Mouse (Mus musculus): ENCODE measurements around the gene Mcl1.
"Not testable (repeated sequence)": the region's sequence is repeated elsewhere in the genome, so short reads cannot be mapped to it uniquely, and the experiment has no call there.

The Mcl1 gene

DNA sequence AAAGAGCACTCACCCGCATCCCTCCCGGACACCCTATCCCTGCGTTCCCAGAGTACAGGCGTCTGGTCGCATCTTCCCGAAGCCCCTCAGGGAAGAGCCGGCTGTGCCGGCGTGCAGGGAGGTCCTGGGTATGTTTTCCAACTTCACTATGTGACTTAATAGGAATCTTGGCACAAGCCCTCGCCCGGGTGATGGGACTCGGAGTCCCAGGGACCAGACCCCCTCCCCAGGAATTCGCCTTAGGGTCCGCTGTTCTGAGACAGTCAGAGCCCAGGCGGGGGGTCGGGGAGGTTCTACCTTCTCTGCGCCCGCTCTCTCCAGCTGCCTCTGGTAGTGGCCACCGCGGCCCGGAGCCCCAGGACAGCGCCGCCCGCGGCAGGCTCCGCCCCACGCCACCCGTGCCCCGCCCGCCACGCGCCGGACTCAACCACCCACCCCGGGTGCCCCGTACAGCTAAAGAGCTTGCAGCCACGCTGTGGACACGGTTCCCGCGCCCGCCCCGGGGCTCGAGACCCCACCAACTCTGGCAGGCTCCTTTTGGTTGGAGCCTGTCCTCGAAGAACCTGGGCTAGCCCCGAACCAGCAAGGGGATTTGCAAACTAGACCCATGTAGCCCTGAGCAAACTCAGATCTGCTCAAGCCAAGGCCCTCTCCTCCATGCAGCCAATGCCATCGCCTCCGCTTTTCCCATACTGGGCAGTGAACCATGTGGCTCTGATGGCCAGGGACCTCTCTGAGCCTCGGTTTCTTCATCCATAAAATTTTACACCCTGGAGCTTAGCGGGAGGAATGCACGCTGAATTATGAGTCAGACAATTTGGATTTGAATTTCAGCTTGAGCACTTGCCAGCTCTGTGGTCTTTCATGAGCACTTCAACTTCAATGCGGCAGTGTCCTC lies 29.2 kb downstream of the Mcl1 start, which contains the start of gene Adamtsl4:
TSS of gene Adamtsl4 (minus strand) at position 394 of the 898 bp plus-strand sequence.
- DNase-seq, result peak; percentile 61 to 74

DNA sequence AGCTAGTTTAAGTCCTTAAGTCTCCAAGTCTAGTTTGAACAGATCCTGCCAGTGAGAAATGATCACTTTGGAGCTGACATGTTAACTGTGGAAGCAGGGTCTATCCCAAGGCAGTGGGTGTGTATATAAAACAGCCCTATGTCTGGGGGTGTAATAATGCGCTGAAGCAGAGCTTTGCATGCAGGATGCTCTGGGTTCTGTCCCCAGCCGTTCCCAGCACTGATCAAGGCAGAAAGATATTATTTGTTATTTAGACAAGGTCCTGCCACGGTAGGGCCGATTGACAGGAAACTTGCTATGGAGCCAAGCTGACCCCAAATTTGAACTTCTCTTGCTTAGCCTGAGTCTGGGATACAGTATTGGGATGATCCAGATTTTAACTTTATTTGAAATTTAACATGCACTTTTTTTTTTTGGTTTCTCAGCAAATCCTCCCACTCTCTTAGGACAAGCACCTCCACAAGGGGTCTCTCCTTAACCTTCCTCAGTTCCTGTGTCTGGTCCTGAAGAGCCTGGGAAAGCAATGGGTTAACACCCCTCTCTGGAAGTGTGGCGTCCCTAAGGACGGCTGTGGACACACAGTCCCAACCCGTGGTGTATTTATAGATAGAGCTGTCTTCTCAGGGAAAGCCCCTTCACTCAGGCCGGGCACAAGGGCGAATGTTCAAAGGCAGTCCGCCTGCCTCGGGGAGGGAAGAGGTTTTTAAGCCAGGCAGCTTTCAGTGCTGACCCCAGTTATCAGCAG lies 30.8 kb downstream of the Mcl1 start:
- no peak for DNase-seq

GRCm38 (mm10) chr3:95689940-95690339 lies 31.4 kb downstream of the Mcl1 start:
- no peak for DNase-seq

DNA sequence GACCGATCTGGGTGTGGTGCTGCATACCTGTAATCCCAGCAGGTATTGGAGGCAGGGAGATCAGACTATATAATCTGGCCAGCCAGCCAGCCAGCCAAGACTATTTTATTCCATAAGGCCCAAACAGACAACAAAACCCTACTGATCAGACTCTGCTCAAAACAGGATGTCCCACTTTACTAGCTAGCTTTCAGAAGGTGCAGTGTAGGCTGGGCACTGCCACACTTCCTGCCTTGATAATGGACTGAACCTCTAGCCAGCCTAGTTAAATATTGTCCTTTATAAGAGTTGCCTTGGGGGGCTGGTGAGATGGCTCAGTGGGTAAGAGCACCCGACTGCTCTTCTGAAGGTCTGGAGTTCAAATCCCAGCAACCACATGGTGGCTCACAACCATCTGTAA lies 32.0 kb downstream of the Mcl1 start:
- DNase-seq, result not testable (repeated sequence)

DNA sequence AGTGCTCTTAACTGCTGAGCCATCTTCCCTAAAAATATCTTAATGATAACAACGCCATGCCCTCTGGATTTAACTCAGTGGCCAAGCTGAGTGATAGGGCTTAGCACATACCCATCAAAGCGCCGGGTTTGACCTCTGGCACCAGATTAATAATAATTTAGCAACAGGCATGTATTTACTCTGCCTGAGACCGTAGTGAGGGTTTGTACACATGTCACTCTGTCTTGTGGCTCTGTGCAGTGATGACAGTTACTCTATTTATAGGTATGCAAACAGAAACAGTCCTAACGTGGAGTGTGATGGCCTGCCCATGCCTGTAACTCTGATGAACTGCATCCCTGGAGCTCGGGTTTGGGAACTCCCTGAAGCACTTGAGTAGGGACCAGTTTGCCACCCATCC lies 34.1 kb downstream of the Mcl1 start:
- DNase-seq, result no peak

DNA sequence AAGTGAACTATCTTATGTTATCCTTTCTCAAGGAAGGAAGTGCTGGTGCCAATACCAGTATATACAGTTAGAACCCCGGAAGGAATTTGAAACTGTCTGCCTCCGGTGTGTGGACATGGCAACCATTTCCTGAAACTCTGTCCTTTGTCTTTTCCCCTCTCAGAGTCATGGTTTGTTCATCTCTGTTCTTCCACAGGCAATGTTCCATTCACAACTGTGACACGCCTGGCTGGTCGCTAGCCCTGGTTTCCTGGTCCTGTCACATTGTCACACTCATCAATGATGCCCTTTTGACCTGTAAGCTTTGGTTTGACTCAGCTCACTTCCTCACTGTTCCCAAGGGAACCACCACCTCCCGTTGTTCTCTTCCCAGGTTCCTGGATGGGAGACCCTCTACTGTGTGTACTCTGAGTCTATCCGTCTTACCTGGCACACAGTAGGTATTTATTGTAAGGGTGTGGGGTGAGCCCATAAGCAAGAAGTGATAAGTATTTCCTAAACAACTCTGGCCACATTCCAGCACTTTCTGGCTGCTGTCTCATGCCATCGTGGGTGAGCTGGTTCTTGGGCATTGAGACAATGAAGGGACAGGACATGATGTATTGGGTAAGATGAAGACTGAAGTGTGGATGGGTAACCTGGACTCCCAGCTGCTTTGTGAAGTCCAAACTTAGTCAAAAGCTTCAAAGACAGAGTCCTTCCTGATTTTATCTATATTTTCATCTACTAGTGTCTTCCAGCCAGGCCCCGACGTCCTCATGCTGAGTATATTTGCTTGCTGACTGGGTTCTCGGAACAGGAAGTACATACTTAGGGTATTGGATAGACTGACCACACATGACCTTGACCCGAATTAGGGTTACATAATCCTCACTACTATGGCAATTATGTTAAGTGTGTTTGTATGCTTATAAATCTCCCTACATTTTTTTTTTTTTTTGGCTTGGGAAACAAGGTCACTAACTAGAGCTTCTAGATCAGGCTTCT lies 35.5 kb downstream of the Mcl1 start:
- no peak for DNase-seq

GRCm38 (mm10) chr3:95694808-95695703 lies 36.5 kb downstream of the Mcl1 start:
- DNase-seq, result no peak

DNA sequence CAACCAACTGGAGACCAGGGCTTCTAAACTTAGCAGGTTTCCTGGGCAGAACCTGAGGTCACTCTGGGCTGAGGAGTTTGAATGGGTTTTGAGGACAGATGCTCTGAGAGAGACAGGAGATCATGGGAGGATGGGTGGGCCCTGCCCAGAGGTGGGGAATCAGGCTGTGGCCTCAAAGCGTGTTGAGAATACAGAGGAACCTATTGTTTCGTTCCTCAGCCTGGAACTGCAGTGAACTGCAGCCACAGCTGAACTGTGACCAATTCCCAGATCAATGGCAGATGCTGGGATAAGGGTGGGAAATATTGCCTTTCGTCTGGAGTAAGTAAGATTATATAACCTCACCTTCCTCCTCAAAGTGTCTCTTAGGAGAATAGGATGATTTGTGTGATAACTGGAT lies 37.2 kb downstream of the Mcl1 start:
- no peak for DNase-seq

DNA sequence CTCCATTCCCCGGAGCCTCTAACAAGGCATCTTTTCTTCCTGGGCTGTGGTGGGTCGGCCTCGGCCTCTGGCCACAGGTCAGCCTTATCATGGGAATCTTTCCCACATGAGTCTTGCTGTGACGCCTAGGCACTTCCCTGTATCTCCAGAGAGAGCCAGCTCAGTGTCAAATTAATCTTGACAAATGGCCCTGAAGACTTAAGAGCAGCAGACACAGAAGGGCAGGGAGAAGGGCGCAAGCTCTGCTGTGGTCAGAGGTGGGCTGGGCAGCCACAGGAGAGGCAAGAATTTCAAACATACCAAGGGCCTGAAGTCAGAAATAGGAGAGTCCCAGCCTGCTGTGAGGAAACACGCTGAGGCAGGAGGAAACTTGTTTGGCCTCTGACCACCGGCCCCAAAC lies 37.8 kb downstream of the Mcl1 start:
- no peak for DNase-seq

- no peak for DNase-seq
Observed at GRCm38 (mm10) chr3:95698286-95698685, 39.7 kb downstream of the Mcl1 start.

DNA sequence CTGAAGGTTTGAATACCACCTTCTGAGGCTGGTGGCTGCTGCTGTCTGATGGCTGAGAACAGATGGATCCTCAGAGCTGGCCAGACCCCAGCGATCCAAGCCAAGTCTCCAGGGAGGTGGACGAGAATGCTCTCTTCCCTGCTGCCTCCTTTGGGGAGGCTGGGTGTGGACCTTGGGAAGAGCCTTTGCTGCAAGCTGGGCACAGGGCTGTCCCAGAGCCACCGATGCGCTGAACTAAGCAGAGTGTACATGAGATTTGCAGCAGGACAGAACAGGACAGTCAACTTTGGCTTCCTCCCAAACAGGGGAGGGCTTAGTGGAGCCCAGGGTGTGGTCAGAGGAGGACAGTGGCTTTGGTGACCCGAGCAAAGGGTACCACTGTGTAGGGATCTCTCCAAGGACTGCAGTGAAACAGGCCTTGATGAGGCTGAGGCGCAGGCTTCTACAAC lies 41.7 kb downstream of the Mcl1 start:
- DNase-seq, result peak; percentile 70 to 73

DNA sequence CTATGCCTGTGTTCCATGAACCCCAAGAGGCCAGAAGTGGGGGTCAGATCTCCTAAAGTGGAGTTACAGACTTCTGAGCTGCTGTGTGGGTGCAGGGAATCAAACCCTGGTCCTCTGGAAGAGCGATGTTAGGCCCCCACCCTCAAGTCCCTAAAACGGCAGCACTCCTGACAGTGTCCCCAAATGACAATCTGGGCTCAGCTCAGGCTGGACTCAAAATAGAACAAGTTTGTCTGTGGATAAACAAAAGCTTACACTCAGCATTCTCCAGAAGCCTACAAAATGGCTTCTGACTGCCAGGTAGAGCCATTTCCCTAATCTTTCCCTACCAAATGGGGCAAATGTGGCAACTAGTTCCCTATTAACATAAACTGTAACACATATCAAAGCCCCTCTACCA lies 42.5 kb downstream of the Mcl1 start:
- DNase-seq, result no peak

- peak; percentile 43 to 59 for DNase-seq
Observed at GRCm38 (mm10) chr3:95701877-95702540, 43.4 kb downstream of the Mcl1 start.

DNA sequence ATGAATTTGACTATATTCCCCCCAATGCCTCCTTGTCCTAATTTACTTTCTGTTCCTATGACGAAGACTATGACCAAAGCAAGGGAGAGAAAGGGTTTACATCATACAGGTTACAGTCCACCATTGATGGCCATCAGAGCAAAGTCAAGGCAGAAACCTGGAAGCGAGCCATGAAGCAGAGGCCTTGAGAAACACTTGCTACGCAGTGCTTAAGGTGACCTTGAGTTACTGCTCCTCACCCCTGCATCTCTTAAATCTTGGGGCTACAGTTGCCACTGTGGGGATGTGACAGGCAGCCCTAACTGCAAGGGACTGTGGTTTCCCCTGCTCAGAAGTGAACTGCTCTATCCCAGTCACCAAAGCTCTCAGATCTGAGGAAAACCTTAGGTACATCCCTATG lies 44.7 kb downstream of the Mcl1 start:
- no peak for DNase-seq

DNA sequence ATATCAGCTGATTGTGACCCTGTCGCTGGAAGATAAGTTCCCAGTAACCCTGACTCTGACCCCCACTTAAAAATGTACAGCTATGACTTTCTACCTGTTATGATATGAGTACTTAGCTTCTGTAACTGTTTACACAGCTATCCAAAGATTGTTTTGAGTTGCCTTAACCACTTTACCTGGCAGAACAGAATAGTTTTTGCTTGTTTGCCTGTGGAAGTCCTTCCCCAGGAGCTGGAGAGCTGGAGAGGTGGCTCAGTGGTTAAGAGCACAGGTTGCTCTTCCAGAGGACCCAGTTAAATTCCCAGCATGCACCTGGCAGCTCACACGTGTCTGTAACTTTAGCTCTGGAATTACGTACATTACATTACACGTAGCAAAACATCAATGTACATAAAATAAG lies 46.0 kb downstream of the Mcl1 start:
- DNase-seq, result no peak

- DNase-seq, result no peak
Observed at GRCm38 (mm10) chr3:95706273-95706672, 47.7 kb downstream of the Mcl1 start.

DNA sequence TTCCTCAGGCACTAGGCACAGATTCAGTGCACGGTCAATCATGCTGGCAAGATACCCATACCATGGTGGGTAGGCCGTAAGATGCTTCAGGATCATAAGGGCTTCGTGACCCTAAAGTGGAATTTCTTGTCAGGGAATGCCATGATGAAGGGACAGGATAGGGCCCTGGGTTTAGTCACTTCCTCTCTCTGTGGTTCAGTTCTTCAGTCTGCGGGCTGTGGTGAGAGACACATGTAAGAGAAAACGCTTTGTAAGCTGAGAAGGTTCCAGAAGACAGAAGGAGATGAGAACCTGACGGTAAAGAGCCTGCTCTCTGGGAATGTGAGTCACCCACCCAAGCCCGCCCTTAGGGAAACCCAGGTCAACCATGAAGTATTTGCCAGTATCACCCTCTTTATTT lies 48.9 kb downstream of the Mcl1 start:
- no peak for DNase-seq

- no peak for DNase-seq
Observed at GRCm38 (mm10) chr3:95709044-95709443, 50.5 kb downstream of the Mcl1 start.

DNA sequence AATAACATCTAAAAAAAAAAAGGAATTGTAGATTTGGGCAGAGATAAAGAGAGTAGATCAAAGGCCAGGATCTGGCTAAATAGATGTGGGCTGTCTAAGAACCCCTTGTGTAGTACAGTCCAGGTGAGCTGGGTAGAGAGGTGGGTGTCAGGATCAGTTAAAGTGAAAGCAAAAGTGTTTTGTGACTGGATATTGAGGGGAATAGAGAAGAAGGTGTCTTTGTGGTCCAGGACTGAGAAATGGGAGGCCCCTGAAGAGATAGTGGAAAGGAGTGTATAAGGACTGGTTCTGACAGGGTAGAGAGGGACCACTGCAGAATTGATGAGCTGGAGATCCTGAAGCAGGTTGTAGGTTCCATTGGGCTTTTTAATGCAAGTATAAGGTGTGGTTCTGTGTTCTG lies 51.4 kb downstream of the Mcl1 start:
- DNase-seq, result no peak

Measured in cerebellum, postnatal 36 days (tissue).